In the genomic region with DNA sequence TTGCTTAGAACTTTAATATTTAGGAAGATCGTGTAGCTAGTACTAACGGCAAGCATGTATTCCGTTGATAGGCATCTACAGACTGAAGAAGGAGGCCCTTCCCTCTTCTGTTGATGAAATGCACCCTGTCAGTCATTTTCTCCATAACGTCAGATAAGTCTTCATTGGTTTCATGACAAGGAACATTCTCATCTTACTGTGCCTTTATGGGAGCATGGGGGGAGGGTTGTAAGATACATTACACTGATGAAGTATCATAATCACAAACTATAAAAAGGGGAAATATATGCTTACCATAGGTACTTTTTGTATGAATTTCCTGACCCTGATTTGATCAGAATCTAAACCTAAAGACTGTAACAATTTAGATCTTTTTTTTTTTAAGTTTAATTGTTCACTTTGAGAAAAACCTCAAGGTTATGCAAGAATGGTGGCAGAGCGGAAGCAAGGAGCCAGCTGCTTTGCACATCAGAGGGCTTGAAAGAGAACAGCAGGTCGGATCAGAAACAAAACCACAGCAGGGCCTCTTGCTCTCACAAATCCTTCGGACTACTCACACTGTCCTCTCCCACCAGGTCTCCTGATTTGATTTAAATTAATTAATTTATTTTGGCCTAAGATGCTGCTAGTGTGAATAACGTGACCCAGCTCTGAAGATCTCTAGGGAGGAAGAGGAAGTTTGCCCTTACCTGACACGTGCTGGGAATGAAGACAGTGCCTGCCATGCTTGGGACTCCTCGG, we compare ENCODE assay signal across 12 mouse cellular contexts. TPM values are rescaled to one million over a fixed set of nuclear protein-coding genes. Genes with fewer than 3 reads are reported as not detected.
DNase-seq lines count a peak whose midpoint lies in the region; ATAC-seq and TF ChIP-seq lines count a peak whose summit lies in the region.
"Had no signal": no experiment of that assay in that cellular context is flagged by ENCODE, and none has a peak within 500 bp of the region (broad histone marks: within the 10 kb centered on the region; RNA-seq: fewer than 3 reads in every experiment).

A gene (plus strand): TSS at position 668 of the 741 bp plus-strand sequence.

- in situ Hi-C loops in CH12.LX (cut with MboI; ENCODE audit: low pct_ligation_motif_present, low pct_unique_long_range_greater_than_20kb, low sequenced_read_pairs): no loop called here

- peak; percentile 49; the same call in 1 of the 2 replicates for TF ChIP-seq EP300 in CH12.LX (IDR thresholded peaks at IDR 0.05; ENCODE audit: low read length)

- dilution Hi-C loops in CH12.LX (cut with MboI; ENCODE audit: extremely low pct_ligation_motif_present, extremely low pct_unique_long_range_greater_than_20kb, low sequenced_read_pairs): no loop called here

- H3K9me3 ChIP-seq in heart, embryonic 10.5 days: no peaks in the 10 kb centered on the region
- H3K9me3 ChIP-seq in CH12.LX (replicated peaks; ENCODE audit: low read length): no peaks in the 10 kb centered on the region
- H3K9me3 ChIP-seq in hindbrain, embryonic 13.5 days: no peaks in the 10 kb centered on the region
- H3K9me3 ChIP-seq: hindbrain, embryonic 15.5 days; lung, embryonic 15.5 days had no signal

- no peaks in the 10 kb centered on the region for H3K27me3 ChIP-seq in heart, embryonic 10.5 days (ENCODE audit: insufficient read depth, poor library complexity, severe bottlenecking)
- no peaks in the 10 kb centered on the region for H3K27me3 ChIP-seq in CH12.LX (replicated peaks)
- no peaks in the 10 kb centered on the region for H3K27me3 ChIP-seq in hindbrain, embryonic 13.5 days
- H3K27me3 ChIP-seq: hindbrain, embryonic 15.5 days; lung, embryonic 15.5 days had no signal

- peak within 1 kb of the TSS; percentile 74 for H3K4me2 ChIP-seq in CH12.LX (ENCODE audit: insufficient read depth, low read depth, poor library complexity, severe bottlenecking)
- no peak within 1 kb of the TSS for H3K4me2 ChIP-seq in hindbrain, embryonic 13.5 days
- H3K4me2 ChIP-seq: hindbrain, embryonic 15.5 days; lung, embryonic 15.5 days had no signal

- no peak within 1 kb of the TSS for H3K27ac ChIP-seq in heart, embryonic 10.5 days
- H3K27ac ChIP-seq in CH12.LX (ENCODE audit: insufficient read depth, low read depth): no peak within 1 kb of the TSS
- no peak within 1 kb of the TSS for H3K27ac ChIP-seq in hindbrain, embryonic 13.5 days
- H3K27ac ChIP-seq: hindbrain, embryonic 15.5 days; lung, embryonic 15.5 days had no signal

- TF ChIP-seq CTCF in CH12.LX (conservative IDR thresholded peaks at IDR 0.05 in 1 of 2, IDR thresholded peaks at IDR 0.05 in 1 of 2; ENCODE audit: low read depth in 2 of 2, low read length in 2 of 2): no peak

- no peak for TF ChIP-seq RAD21 in CH12.LX (IDR thresholded peaks at IDR 0.05; ENCODE audit: low read depth, low read length)

- WGBS in heart, embryonic 10.5 days: 50% methylated on average over 10 of the region's 10 CpGs
- 40% methylated on average over 10 of the region's 10 CpGs for WGBS in hindbrain, embryonic 13.5 days

- no peaks in the 10 kb centered on the region; the same call in 1 of the 2 replicates for H3K79me2 ChIP-seq in CH12.LX (replicated peaks; ENCODE audit: control insufficient read depth, extremely low read depth, insufficient read depth, poor library complexity, severe bottlenecking)

- H3K36me3 ChIP-seq in heart, embryonic 10.5 days: no peaks in the 10 kb centered on the region
- no peaks in the 10 kb centered on the region for H3K36me3 ChIP-seq in CH12.LX (replicated peaks in 1 of 2; ENCODE audit: control insufficient read depth in 1 of 2, insufficient read depth in 1 of 2, low read length in 1 of 2)
- H3K36me3 ChIP-seq in hindbrain, embryonic 13.5 days: no peaks in the 10 kb centered on the region
- H3K36me3 ChIP-seq: hindbrain, embryonic 15.5 days; lung, embryonic 15.5 days had no signal

- TF ChIP-seq POLR2A in CH12.LX (IDR thresholded peaks at IDR 0.05; ENCODE audit: low read depth, low read length): no peak

- no peaks in the 10 kb centered on the region for H3K4me1 ChIP-seq in heart, embryonic 10.5 days
- H3K4me1 ChIP-seq in CH12.LX (ENCODE audit: control insufficient read depth in 1 of 2, insufficient read depth in 2 of 2): peaks cover 11 to 58% of the 10 kb centered on the region in 2 experiments
- no peaks in the 10 kb centered on the region for H3K4me1 ChIP-seq in hindbrain, embryonic 13.5 days (replicated peaks)
- H3K4me1 ChIP-seq: hindbrain, embryonic 15.5 days; lung, embryonic 15.5 days had no signal

- no peak within 1 kb of the TSS for H3K4me3 ChIP-seq in heart, embryonic 10.5 days
- peak within 1 kb of the TSS; percentile 5 to 49 (median 28) for H3K4me3 ChIP-seq in CH12.LX (replicated peaks in 1 of 3; ENCODE audit: low read depth in 2 of 3, low read length in 2 of 3, poor library complexity in 1 of 3)
- H3K4me3 ChIP-seq in hindbrain, embryonic 13.5 days: no peak within 1 kb of the TSS
- H3K4me3 ChIP-seq: hindbrain, embryonic 15.5 days; lung, embryonic 15.5 days had no signal

- H3K9ac ChIP-seq in CH12.LX (ENCODE audit: insufficient read depth, low read depth): no peak within 1 kb of the TSS
- no peak within 1 kb of the TSS for H3K9ac ChIP-seq in hindbrain, embryonic 13.5 days
- H3K9ac ChIP-seq: hindbrain, embryonic 15.5 days; lung, embryonic 15.5 days had no signal

- ATAC-seq in inflammation-experienced regulatory T-cells, adult 6 months: peak; percentile 68
- ATAC-seq in hindbrain, embryonic 13.5 days (ENCODE audit: low FRiP score): no peak

- peak; percentile 80 for DNase-seq in heart, adult 11 months
- DNase-seq in heart, embryonic 10.5 days (ENCODE audit: low spot score): no peak
- peak; percentile 60 for DNase-seq in CH12.LX (ENCODE audit: extremely low read depth)
- DNase-seq in thymus, postnatal 0 days (ENCODE audit: low spot score): peak; percentile 64
- no peak for DNase-seq in right cerebral cortex, postnatal 4 days
- DNase-seq in left cerebral cortex, adult 11 months (ENCODE audit: low spot score): no peak
- DNase-seq: kidney, postnatal 14 days; right cerebral cortex, postnatal 14 days had no signal

TF ChIP-seq in CH12.LX, 34 proteins besides CTCF, POLR2A, EP300 and RAD21:
- TF ChIP-seq USF1 (IDR thresholded peaks at IDR 0.05; ENCODE audit: low read depth, low read length) (no peak), MXI1 (IDR thresholded peaks at IDR 0.05; ENCODE audit: low read depth, low read length) (no peak), SIN3A (IDR thresholded peaks at IDR 0.05; ENCODE audit: low read length) (0 out of 2 replicates have a peak, but pooled peaks have one; percentile 31), E2F4 (IDR thresholded peaks at IDR 0.05; ENCODE audit: insufficient replicate concordance, low read depth, low read length) (no peak), TCF12 (IDR thresholded peaks at IDR 0.05; ENCODE audit: low read depth, low read length) (peak; percentile 38; the same call in 1 of the 2 replicates), SMC3 (IDR thresholded peaks at IDR 0.05; ENCODE audit: low read depth, low read length) (no peak), MYC (IDR thresholded peaks at IDR 0.05; ENCODE audit: low read depth, low read length) (peak; percentile 37; the same call in 1 of the 2 replicates), RCOR1 (conservative IDR thresholded peaks at IDR 0.05; ENCODE audit: low read depth, low read length) (no peak), POLR2AphosphoS2 (IDR thresholded peaks at IDR 0.05; ENCODE audit: low read depth, low read length) (no peak), MAFK (IDR thresholded peaks at IDR 0.05; ENCODE audit: insufficient replicate concordance, low read length) (0 out of 2 replicates have a peak, but pooled peaks have one; percentile 14), ELF1 (IDR thresholded peaks at IDR 0.05; ENCODE audit: low read depth, low read length) (0 out of 2 replicates have a peak, but pooled peaks have one; percentile 36), HCFC1 (IDR thresholded peaks at IDR 0.05; ENCODE audit: low read depth, low read length) (no peak; the same call in 1 of the 2 replicates), CHD1 (IDR thresholded peaks at IDR 0.05; ENCODE audit: low read depth, low read length) (0 out of 2 replicates have a peak, but pooled peaks have one; percentile 52), KAT2A (IDR thresholded peaks at IDR 0.05; ENCODE audit: insufficient replicate concordance, low read length) (no peak), ETS1 (conservative IDR thresholded peaks at IDR 0.05; ENCODE audit: low read depth, low read length) (peak; percentile 69), ZNF384 (IDR thresholded peaks at IDR 0.05; ENCODE audit: low read depth, low read length) (peak; percentile 60; the same call in 1 of the 2 replicates), TBP (conservative IDR thresholded peaks at IDR 0.05; ENCODE audit: low read depth, low read length) (no peak), IRF4 (IDR thresholded peaks at IDR 0.05; ENCODE audit: low read depth, low read length) (peak; percentile 33; the same call in 1 of the 2 replicates), MAZ (IDR thresholded peaks at IDR 0.05; ENCODE audit: low read depth, low read length) (0 out of 2 replicates have a peak, but pooled peaks have one; percentile 54), MAX (IDR thresholded peaks at IDR 0.05; ENCODE audit: low read length) (no peak), BHLHE40 (IDR thresholded peaks at IDR 0.05; ENCODE audit: low read depth, low read length) (peak; percentile 83), JUND (conservative IDR thresholded peaks at IDR 0.05; ENCODE audit: low read depth, low read length) (no peak), CHD2 (IDR thresholded peaks at IDR 0.05; ENCODE audit: low read length) (no peak), MEF2A (IDR thresholded peaks at IDR 0.05; ENCODE audit: borderline replicate concordance, low read depth, low read length) (no peak)

RNA-seq across cellular contexts. Expression of the gene that starts here (rescaled TPM):
- polyA plus RNA-seq in heart, embryonic 10.5 days (2016; fragmentation: Nextera tagmentation; extraction: Ambion mirVana): not detected in 2 replicates
- total RNA-seq in CH12.LX (2012; rRNA removed) (4.9 and 5.9 TPM in 2 replicates), CH12.LX (2014; rRNA removed) (37.7 and 40.3 TPM in 2 replicates)
- 25.5 and 25.8 TPM in 2 replicates for polyA plus RNA-seq in CH12.LX (2012; ENCODE audit: insufficient read length, low read depth)
- 10 to 100 TPM; 56.8 to 63.2 (median 60.4) TPM for polyA plus RNA-seq in inflammation-experienced regulatory T-cells, adult 6 months (2017; shearing (Covaris generic))
- polyA plus RNA-seq in thymus, postnatal 0 days (2015; fragmentation: Nextera tagmentation; extraction: Ambion mirVana): 5.1 and 5.8 TPM in 2 replicates
- polyA plus RNA-seq in hindbrain, embryonic 13.5 days (2015; fragmentation: Nextera tagmentation; extraction: Ambion mirVana): 0.16 and 0.17 TPM in 2 replicates

Comparison
In these comparisons a context has a peak if more than half of its experiments do, and no peak if none do; other contexts are left out.
1. DNase-seq: peak in heart, adult 11 months (single experiment), CH12.LX (single experiment) and thymus, postnatal 0 days (single experiment); none in heart, embryonic 10.5 days (single experiment), right cerebral cortex, postnatal 4 days (single experiment) and left cerebral cortex, adult 11 months (single experiment).
2. H3K4me3 ChIP-seq: peak in CH12.LX (3 of 3); none in heart, embryonic 10.5 days (single experiment) and hindbrain, embryonic 13.5 days (single experiment).